Mouse (Mus musculus): ENCODE data around the gene Slc17a9.
A peak's percentile ranks its signal among the peaks of the same experiment; 100 is the strongest.

Gene Slc17a9

DNA sequence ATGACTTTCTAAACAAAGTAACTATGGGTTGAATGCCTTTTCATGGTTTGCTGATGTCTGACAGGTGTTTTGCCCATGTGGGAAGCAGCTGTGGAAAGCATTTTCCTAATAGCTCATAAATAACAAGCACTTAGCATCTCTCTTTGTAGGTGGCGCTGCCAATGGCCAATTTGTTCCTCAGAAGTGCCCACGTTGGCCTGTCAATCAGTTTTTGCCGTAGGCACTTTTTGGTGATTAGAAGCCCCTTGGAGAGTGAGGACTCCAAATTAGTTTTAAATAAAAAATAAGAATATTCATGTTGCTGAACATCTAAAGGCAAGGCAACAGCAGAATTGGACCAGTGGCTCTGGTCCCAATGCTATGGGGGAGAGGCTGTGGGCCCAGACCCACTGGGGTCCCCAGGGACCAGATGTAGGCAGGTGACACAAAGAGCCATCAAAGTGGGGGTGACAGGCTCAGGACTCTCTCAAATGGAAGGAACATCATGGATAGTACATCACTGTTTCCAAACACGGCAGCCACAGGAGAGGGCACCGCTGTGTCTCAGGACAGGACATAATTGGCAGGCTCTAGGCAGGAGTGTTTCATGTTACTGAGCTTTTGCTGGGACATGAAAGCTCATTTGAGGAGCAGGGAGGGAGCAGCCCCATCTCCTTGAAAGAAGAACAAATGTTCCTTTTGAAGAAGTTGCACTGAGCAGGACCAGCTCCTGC lies 30.1 kb downstream of the Slc17a9 start:
- no peak for DNase-seq (ENCODE audit: low spot score)

DNA sequence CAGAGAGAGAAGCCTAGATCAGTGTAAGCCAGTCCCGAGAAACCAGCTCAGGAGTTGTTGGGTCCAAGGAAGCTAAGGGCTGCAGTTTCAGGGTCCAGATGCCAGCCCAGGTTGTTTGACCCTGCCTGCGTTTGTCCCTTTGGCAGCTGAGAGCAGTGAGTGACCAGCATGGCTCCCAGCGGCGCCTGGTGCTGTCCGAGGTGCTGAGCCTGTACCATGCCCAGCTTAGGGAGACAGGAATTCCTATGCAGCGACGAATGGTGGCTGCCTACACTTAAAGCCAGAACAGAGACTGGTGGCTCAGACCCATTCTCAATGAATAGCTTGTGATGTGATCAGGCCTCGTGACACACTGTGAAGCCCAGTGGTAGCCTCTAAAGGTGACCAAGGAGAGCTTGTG lies 30.8 kb downstream of the Slc17a9 start:
- DNase-seq (ENCODE audit: low spot score), result peak; percentile 85

- no peak for DNase-seq (ENCODE audit: low spot score)
Observed at GRCm38 (mm10) chr2:180756786-180757185, 31.7 kb downstream of the Slc17a9 start.

- DNase-seq (ENCODE audit: low spot score), result no peak
Observed at GRCm38 (mm10) chr2:180758513-180759263, 33.6 kb downstream of the Slc17a9 start.

- DNase-seq (ENCODE audit: low spot score), result no peak
Observed at GRCm38 (mm10) chr2:180764986-180765385, 39.9 kb downstream of the Slc17a9 start.

GRCm38 (mm10) chr2:180765713-180766112 lies 40.6 kb downstream of the Slc17a9 start:
- no peak for DNase-seq (ENCODE audit: low spot score)

DNA sequence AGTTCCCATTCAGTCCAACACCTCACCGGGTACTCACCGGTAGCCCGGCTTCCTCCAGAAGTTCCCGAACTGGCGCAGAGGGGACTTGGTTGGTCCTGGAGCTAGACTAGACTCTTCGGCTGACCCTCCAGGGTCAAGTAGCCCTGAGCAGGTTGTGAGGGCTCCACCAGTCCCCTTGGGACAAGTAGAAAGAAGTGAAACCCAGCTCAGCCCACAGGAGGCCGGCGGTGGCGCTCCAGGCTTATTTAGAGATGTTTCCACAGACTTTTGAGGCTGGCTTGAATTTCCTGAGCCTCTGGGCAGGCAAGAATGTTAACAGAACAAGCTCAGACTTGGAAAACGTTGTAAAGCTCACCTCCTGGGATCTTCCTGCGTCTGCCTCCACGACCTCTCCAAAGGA lies 50.2 kb downstream of the Slc17a9 start:
- no peak for DNase-seq (ENCODE audit: low spot score)

DNA sequence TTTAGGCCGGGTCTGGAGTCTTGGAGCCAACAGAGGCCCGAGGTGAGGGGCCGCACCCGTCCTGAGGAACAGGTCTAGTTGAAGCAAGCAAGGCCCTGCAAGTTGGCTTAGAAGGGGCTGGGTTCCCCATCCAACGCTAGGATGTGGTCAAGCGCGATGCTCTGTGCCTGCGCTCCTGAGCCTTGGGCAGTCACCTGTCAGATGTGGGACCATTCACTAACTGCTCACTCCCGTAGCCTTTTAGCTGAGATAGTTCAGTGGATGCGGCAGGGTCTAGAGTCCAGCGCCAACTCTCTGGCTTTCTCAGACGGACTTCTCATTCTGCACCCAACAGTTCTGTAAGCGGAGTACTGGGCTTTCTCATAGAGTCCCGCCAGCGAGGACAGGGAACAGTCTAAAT lies 50.6 kb downstream of the Slc17a9 start:
- DNase-seq (ENCODE audit: low spot score), result no peak

- DNase-seq (ENCODE audit: low spot score), result no peak
Observed at GRCm38 (mm10) chr2:180776793-180777192, 51.7 kb downstream of the Slc17a9 start, which contains the start of gene Bhlhe23. Gene Bhlhe23, minus strand, starts transcription at chr2:180776900.

DNA sequence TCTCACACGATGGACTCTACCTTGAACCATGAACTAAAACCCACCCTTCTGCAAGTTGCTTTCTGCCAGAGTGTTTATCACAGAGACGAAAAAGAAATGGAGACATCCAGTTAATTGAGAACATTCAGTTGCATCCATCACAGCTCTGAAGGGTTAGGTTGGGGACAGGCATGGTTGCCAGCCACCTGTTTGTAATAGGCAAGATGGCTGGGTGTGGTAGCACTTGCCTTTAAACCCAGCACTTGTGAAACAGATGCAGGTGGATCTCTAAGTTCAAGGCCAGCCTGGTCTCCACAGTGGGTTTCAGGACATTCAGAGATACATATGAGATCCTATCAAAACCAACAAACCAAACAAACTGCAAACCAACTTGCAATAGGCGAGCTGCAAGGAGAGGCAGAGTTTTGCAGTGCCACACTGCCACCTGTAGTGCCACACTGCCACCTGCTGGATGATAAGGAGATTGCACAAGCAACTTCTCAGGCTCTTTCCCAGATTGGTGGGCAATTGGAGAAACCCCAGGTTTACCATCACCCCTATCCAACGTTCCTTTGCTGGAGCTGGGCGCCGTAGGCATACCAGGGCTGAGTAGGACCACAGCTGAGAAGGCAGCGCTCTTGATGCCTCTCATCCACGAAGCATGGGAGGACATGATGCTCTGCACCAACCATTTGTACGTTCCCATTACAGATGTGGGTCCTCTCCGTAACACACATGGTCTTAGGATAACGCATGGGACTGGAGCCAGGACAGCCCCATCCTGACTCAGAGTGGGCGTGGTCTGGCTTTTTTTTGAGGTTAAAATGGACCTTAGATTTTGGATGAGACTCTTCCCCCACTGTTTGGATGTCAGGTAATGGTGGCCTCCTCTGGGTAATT lies 54.4 kb downstream of the Slc17a9 start:
- DNase-seq (ENCODE audit: low spot score), result peak; percentile 70

- DNase-seq (ENCODE audit: low spot score), result no peak
Observed at GRCm38 (mm10) chr2:180780282-180780681, 55.2 kb downstream of the Slc17a9 start.

DNA sequence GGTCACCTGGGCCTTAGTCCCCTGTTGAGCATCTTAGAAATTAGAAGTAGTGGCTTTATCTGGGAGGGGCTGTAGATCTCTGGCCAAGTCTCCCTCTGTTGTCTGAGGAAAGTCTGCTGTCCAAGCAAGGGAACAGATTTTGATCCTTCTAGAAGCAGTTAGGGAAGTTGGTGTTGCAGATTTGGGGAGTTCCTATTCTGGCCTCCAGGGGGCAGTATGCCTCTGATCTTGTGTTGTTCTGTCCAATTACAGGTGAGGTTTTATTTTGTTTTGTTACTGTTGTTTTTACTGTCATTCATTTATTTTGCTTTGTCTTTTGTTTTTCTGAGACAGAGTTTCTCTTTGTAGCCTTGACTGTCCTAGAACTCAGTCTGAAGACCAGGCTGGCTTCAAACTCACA lies 61.7 kb downstream of the Slc17a9 start:
- DNase-seq (ENCODE audit: low spot score), result peak; percentile 66

DNA sequence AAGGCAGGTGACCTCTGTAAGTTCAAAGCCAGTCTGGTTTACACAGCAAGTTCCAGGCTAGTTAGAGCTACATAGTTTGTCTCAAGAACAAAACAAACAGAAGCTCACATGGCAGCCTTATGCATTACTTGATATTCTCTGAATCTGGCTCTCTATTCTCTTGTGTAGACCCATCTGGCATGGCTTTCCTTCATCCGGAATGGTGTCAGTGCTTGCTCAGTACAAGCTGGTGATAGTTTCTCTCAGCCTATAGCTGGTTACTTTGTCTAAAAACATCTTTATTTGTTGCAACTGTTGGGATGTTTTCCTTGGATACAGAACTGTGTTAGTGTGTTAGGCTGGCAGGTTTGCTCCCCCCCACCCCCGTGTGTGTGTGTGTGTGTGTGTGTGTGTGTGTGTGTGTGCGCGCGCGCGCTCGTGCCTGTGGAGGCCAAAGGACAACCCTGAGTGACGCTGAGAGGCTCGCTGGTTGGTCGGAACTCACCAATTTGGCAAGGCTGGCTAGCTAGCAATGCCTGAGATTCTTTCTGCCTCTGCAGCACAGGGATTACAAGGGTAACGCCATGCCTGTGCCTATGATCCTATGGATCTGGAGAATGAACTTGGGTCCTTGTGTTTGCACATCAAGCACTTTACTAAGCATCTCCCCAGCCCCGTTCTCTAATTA lies 62.6 kb downstream of the Slc17a9 start:
- no peak for DNase-seq (ENCODE audit: low spot score)

DNA sequence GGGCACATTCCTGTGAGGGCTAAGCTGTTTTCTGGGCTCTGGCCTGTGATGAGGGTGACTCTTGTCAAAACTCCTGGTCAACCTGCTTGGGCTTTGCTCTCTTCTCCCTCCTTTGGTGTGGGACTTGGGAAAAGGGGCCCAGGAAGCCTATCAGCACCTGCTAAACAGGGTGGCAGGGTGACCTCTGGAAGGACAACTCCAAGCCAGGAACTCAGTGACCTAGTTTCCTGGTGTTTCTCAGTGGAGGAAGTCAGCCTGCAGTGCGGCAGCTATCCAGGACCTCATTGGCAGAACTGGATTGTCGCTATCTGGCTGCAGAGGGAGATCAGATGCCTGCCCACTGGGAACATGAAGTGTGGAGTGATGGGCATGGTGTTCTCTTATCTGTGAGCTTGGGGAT lies 63.3 kb downstream of the Slc17a9 start:
- DNase-seq (ENCODE audit: low spot score), result no peak

- no peak for DNase-seq (ENCODE audit: low spot score)
Observed at GRCm38 (mm10) chr2:180788843-180789242, 63.8 kb downstream of the Slc17a9 start.

DNA sequence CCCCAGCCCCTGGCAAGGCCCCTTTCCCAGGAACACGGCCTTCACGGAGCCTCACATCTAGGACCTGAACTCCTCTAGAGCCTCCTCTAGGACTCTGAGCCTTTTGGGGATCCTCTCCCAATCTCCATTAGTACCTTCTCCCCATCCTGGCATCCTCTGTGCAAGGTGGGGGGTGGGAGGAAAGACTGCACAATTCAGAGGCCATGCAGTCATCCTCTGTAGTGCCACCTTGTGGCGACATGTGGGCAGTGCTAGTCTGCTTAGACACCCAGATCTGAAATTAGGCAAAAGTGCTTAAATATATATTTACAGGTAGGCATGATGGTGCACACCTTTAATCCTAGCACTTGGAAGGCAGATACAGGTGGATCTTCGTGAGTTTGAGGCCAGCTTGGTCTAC lies 66.6 kb downstream of the Slc17a9 start:
- DNase-seq (ENCODE audit: low spot score), result peak; percentile 71

Measured in testis, postnatal 10 days (tissue).